Mouse (Mus musculus) stomach, embryonic 16.5 days (tissue): ENCODE results near the gene Fxyd7. TPM values are rescaled to one million over a fixed set of nuclear protein-coding genes. Genes with fewer than 3 reads are reported as not detected.
A peak's percentile ranks its signal among the peaks of the same experiment; 100 is the strongest.

Source experiments
- ATAC-seq: fragments of 200-750 bp; cut with Nextera tagmentation; 2 replicates; pipeline ENCODE4 v1.8.0; 2017; ENCODE audit warnings: moderate number of reproducible peaks, moderate TSS enrichment; ENCODE audit not compliant: insufficient read depth, low FRiP score
- H3K27ac ChIP-seq: fragments of 300-500 bp; sonication (generic); 2 replicates; pipeline ENCODE4 v1.5.1; 2014; ENCODE audit warnings: low read length
- H3K27me3 ChIP-seq: fragments of 300-500 bp; sonication (generic); 2 replicates; pipeline ENCODE4 v1.6.1; 2014; ENCODE audit warnings: low read length, control low read depth, mixed read lengths; ENCODE audit not compliant: control insufficient read depth, insufficient read depth
- H3K36me3 ChIP-seq: fragments of 300-500 bp; sonication (generic); 2 replicates; pipeline ENCODE4 v1.6.1; 2014; ENCODE audit warnings: low read length; ENCODE audit not compliant: control insufficient read depth, insufficient read depth
- H3K4me1 ChIP-seq: fragments of 300-500 bp; sonication (generic); 2 replicates; pipeline ENCODE4 v1.6.1; 2014; ENCODE audit warnings: low read length, control low read depth, mixed read lengths; ENCODE audit not compliant: control insufficient read depth, insufficient read depth
- H3K4me2 ChIP-seq: fragments of 300-500 bp; sonication (generic); 2 replicates; pipeline ENCODE4 v1.6.1; 2014; ENCODE audit warnings: low read depth, low read length, mixed read lengths
- H3K4me3 ChIP-seq: fragments of 300-500 bp; sonication (generic); replicated peaks from 2 replicates; pipeline ENCODE4 v1.5.1; 2014; ENCODE audit warnings: mild to moderate bottlenecking, low read length
- H3K9ac ChIP-seq: fragments of 300-500 bp; sonication (generic); 2 replicates; pipeline ENCODE4 v1.6.1; 2014; ENCODE audit warnings: low read length
- H3K9me3 ChIP-seq: fragments of 300-500 bp; sonication (generic); replicated peaks from 2 replicates; pipeline ENCODE4 v1.6.1; 2016; ENCODE audit warnings: low read length, control low read depth; ENCODE audit not compliant: control insufficient read depth
- WGBS: fragments of 180-500 bp; shearing (Covaris S2); extraction: QIAGEN DNeasy Blood & Tissue Kit; methylation state at CpG from one replicate; pipeline ENCODE4 v1.1.7; 2014; 5-methylcytosine and 5-hydroxymethylcytosine counted together
- polyA plus RNA-seq: library from polyadenylated mRNA; unstranded; fragments of >200 nt; fragmentation: Nextera tagmentation; extraction: Ambion mirVana; gene quantifications from 2 replicates; pipeline ENCODE4 v1.2.1, GENCODE M21; 2015

Gene Fxyd7
- polyA plus RNA-seq: 22.2 and 25.8 TPM in 2 replicates

DNA sequence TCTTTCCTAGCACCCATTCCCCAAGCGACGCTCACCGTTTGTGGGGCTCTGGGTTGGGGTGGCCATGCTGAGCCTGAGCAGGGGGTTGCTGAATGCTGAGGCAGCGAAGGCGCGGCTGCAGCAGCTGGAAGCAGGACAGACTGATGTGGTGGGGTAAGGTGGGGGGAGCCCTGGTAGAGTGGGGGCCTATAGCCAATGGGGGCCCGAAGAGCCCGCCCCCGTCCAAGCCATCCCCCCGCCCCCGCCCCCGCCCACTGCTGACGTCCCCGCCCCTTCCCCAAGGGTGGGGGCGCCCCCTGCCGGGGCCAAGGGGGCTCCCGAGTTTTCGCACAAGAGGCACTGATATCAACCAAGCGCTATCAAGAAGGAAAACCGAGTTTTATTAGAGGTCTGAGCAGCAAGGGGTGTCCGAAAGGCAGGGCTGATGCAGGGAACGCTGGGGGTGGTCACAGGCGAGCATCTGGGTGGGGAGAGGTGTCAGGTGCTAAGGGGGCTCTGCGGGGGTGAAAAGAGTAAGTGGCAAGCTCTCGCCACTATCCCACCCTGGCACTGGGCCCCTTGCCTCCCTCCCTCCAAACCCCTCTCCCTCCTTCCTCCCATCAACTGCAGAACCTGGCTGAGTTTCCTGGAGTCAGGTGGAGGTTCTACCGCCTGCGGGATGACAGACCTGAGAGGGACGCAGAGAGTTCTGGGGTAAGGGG is at the start of gene Fxyd7:
Gene Fxyd7 (minus strand): TSS at position 147 of the 701 bp plus-strand sequence.
- Histone ChIP-seq H3K27ac (no peak within 1 kb of the TSS), H3K4me3 (peak within 1 kb of the TSS; percentile 33), H3K4me1 (peaks cover 37% of the 10 kb centered on the region), H3K27me3 (peaks cover 45% of the 10 kb centered on the region), H3K36me3 (no peaks in the 10 kb centered on the region), H3K9me3 (no peaks in the 10 kb centered on the region), H3K4me2 (peak within 1 kb of the TSS; percentile 51), H3K9ac (peak within 1 kb of the TSS; percentile 42)
- no peak for ATAC-seq
- WGBS: 4% methylated on average over 27 of the region's 28 CpGs

- Histone ChIP-seq H3K4me3 (no peak overlapping the region), H3K4me2 (no peak overlapping the region), H3K36me3 (no peaks in the 10 kb centered on the region), H3K9ac (no peak overlapping the region), H3K9me3 (no peaks in the 10 kb centered on the region), H3K27ac (no peak overlapping the region), H3K27me3 (no peaks in the 10 kb centered on the region), H3K4me1 (peaks cover 4% of the 10 kb centered on the region; the same call in 1 of the 2 replicates)
- no peak for ATAC-seq
- 77% methylated on average over 14 of the region's 14 CpGs for WGBS
These were observed 49.5 kb upstream of the Fxyd7 start for GRCm38 (mm10) chr7:31100786-31101185.

GRCm38 (mm10) chr7:31099612-31099982 is 48.3 kb upstream of the Fxyd7 start:
- H3K4me2 ChIP-seq: no peak overlapping the region
- H3K36me3 ChIP-seq: no peaks in the 10 kb centered on the region
- peaks cover 4% of the 10 kb centered on the region; the same call in 1 of the 2 replicates for H3K4me1 ChIP-seq
- no peak overlapping the region for H3K4me3 ChIP-seq
- H3K27me3 ChIP-seq: no peaks in the 10 kb centered on the region
- no peaks in the 10 kb centered on the region for H3K9me3 ChIP-seq
- H3K9ac ChIP-seq: no peak overlapping the region
- H3K27ac ChIP-seq: no peak overlapping the region
- no peak for ATAC-seq
- 86% methylated on average over 6 of the region's 6 CpGs for WGBS

DNA sequence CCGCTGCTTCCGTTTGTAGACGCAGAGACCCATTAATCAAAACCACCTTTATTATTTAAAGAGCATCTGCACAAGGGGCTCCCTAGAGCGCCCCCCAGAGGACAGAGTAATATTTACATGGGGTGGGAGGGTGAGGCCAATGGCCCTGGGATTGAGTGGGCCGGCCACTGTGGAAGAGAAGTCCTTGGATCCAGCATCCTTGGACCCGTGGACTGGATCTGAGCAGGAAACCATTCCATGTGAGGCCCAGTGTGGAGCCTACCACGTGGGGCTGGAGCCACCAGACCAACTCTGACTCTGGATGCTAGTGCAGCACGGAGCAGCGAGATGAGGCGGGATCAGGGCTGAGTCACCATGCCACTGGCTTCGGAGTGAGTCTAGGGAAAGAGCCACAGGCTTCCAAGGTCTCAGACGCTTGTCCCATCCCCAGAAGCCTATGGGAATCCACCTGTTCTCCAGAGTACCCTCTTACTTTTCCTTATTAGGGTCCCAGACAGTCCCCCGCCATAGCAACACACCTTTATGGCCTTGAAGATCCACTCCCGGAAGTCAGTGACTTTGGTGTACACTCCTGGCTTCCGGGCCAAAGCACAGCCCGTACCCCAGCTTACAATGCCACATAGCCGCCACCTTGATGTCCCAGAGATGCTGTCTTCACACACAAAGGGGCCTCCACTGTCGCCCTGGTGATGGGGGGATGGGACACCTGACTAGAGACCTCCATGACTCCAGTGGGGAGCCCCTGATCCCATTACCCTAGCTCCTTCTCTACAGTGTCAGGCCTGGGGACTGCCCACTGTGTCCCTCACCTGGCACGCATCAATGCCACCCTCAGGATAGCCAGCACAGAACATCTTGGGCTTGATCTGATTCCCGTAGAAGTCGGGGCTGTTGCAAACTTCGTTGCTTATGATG is 47.7 kb upstream of the Fxyd7 start:
- H3K36me3 ChIP-seq: no peaks in the 10 kb centered on the region
- ATAC-seq: no peak
- H3K4me3 ChIP-seq: no peak overlapping the region
- no peak overlapping the region for H3K9ac ChIP-seq
- H3K4me1 ChIP-seq: peaks cover 4% of the 10 kb centered on the region; the same call in 1 of the 2 replicates
- no peak overlapping the region for H3K4me2 ChIP-seq
- H3K27me3 ChIP-seq: no peaks in the 10 kb centered on the region
- H3K27ac ChIP-seq: no peak overlapping the region
- WGBS: 75% methylated on average over 22 of the region's 22 CpGs
- no peaks in the 10 kb centered on the region for H3K9me3 ChIP-seq

GRCm38 (mm10) chr7:31097583-31098248 is 46.4 kb upstream of the Fxyd7 start:
- Histone ChIP-seq H3K27ac (no peak overlapping the region), H3K4me3 (peak overlapping the region; percentile 33), H3K9ac (peak overlapping the region; percentile 61), H3K9me3 (no peaks in the 10 kb centered on the region), H3K36me3 (no peaks in the 10 kb centered on the region), H3K4me1 (peaks cover 4% of the 10 kb centered on the region; the same call in 1 of the 2 replicates), H3K27me3 (no peaks in the 10 kb centered on the region), H3K4me2 (peak overlapping the region; percentile 55)
- peak; percentile 95 for ATAC-seq
- 43% methylated on average over 19 of the region's 20 CpGs for WGBS

DNA sequence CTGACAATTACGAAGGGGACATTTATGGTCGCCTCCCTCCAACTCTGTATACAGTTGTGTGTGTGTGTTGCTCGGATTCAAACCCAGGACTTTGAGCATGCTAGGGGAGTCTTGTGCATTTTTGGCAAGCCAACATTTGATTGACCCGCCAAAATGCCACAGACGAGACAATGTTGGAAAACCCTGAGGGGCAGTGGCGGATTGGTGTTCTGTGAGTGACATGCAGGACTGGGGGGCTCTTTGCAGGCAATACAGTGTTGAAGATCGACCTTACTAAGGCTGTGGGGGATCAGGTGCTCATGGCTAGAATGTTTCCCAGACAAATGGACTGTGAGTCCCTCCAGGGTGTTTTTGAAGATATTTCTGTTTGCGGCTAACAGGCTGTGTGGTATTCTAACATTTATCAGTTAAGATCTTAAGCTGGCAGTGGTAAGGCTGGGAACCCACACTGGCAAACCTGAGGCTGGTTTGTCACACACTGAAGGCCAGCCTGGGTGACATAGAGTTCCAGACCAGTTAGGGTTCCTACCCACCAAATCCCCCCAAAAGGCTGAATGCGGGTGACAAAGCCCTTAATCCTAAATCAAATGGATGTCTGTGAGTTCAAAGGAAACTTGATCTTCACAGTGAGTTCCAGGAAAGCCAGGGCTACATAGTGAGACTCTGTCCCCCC is 45.8 kb upstream of the Fxyd7 start:
- Histone ChIP-seq H3K27me3 (no peaks in the 10 kb centered on the region), H3K9me3 (no peaks in the 10 kb centered on the region), H3K36me3 (no peaks in the 10 kb centered on the region), H3K4me1 (peaks cover 4% of the 10 kb centered on the region; the same call in 1 of the 2 replicates), H3K27ac (no peak overlapping the region), H3K4me3 (no peak overlapping the region), H3K9ac (no peak overlapping the region), H3K4me2 (no peak overlapping the region)
- WGBS: 73% methylated on average over 9 of the region's 9 CpGs
- no peak for ATAC-seq

DNA sequence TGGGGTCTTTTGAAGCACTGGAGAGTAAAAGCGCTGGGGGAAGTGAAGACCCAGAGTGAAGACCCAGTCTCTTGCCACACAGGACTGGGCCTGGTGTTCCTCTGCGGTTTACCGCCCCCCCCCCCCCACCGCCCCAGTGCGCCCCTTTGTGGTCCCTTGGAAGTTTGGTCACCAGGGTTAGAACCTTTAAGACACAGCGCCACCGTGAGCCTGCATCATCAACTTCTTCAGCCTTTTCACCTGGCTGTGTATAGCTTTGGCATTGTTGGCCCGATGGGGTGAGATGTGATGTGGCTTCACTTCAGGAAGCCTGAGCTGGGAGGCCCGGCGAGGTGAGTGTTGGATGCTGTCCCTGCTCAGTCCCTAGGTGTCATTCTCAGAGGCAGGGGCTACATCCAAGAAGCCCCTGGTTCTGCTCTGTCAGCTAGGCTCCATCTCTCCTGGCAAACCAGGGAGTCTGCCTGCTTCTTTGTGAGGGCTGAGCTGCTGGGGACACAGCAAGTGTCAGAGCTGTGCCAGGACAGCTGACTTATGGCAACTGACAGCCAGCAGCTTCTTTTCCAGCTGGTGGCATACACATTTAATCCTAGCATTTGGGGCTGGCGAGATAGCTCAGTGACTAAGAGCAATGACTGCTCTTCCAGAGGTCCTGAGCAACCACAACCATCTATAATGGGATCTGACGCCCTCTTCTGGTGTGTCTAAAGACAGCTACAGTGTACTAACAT is 43.7 kb upstream of the Fxyd7 start:
- H3K27ac ChIP-seq: no peak overlapping the region
- no peak overlapping the region for H3K4me3 ChIP-seq
- H3K9me3 ChIP-seq: no peaks in the 10 kb centered on the region
- H3K4me2 ChIP-seq: no peak overlapping the region
- ATAC-seq: no peak
- H3K9ac ChIP-seq: no peak overlapping the region
- 24% methylated on average over 12 of the region's 12 CpGs for WGBS
- H3K36me3 ChIP-seq: no peaks in the 10 kb centered on the region
- H3K27me3 ChIP-seq: no peaks in the 10 kb centered on the region
- peaks cover 4% of the 10 kb centered on the region; the same call in 1 of the 2 replicates for H3K4me1 ChIP-seq

GRCm38 (mm10) chr7:31089721-31090120 is 38.5 kb upstream of the Fxyd7 start:
- Histone ChIP-seq H3K4me1 (peaks cover 5% of the 10 kb centered on the region; the same call in 1 of the 2 replicates), H3K27me3 (no peaks in the 10 kb centered on the region), H3K4me2 (no peak overlapping the region), H3K9ac (no peak overlapping the region), H3K4me3 (no peak overlapping the region), H3K9me3 (no peaks in the 10 kb centered on the region), H3K27ac (no peak overlapping the region), H3K36me3 (no peaks in the 10 kb centered on the region)
- no peak for ATAC-seq
- 82% methylated on average over 2 of the region's 2 CpGs for WGBS
